Mouse (Mus musculus) adrenal gland, adult 2 months (tissue): ENCODE measurements around the gene Galntl5. TPM values are rescaled to one million over a fixed set of nuclear protein-coding genes. Genes with fewer than 3 reads are reported as not detected.
"Not testable (repeated sequence)": the region's sequence is repeated elsewhere in the genome, so short reads cannot be mapped to it uniquely, and the experiment has no call there.

Source experiments
- DNase-seq: peaks from one replicate; pipeline ENCODE4 v3.0.0; 2021
- polyA plus RNA-seq: library from polyadenylated mRNA; depleted of rRNA; stranded (reverse); fragments of >200 nt; gene quantifications from 2 replicates; pipeline ENCODE4 v1.2.3, GENCODE M21; 2012
- total RNA-seq, 2 experiments: library from RNA; stranded (reverse); gene quantifications; 2 replicates each; pipeline ENCODE4 v1.2.3; 2021

Gene Galntl5
- total and polyA plus RNA-seq, 3 experiments: not detected

DNA sequence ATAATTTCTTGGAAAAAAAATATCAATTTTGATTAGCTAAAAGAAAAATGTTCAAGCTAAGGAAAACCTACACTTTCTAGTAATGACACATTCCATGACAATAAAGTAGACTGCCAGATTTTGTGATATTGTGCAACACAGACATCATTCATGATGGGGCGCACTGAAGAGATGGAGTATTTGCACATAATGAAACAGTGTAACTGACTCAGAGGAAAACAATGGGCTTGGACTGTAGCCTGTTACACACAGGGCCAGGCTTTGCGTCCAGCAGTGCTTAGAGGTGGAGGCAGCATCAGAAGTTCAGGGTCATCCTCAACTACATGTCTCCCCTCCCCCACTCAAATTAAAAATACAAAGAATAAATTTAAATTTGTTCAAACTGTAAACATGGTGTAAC is 9.3 kb downstream of the Galntl5 start:
- peak; percentile 54 for DNase-seq

DNA sequence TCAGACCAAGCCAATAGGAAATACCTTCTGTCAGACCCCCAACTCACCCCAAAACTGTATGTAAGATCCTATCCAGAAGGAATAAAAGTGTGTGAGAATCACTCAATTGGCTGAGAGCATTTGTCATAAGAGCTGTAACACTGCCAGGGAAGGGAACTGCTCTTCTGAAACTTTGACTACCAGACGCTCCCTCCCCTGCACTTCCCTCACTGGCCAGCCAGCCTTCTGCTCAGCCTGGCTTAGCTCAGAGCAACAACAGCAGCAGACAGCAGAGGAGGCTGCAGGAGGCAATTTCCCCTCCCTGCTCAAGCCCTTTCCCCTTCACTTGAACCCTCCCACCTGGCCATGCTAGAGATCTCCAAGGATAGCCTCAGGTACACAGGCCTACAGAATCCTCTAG is 30.6 kb downstream of the Galntl5 start:
- no peak for DNase-seq

- DNase-seq: peak; percentile 30
Observed at GRCm38 (mm10) chr5:25213216-25213615, 32.0 kb downstream of the Galntl5 start.

- no peak for DNase-seq
Observed at GRCm38 (mm10) chr5:25215006-25215405, 33.7 kb downstream of the Galntl5 start.

GRCm38 (mm10) chr5:25221604-25222003 is 40.3 kb downstream of the Galntl5 start, which contains the start of gene Galnt11:
Gene Galnt11, plus strand, starts transcription at chr5:25221904.
- DNase-seq: no peak

- DNase-seq: peak; percentile 92
Observed at GRCm38 (mm10) chr5:25222752-25223702, 41.8 kb downstream of the Galntl5 start, which contains the start of gene E130116L18Rik. Gene E130116L18Rik, minus strand, starts transcription at chr5:25223153.

DNA sequence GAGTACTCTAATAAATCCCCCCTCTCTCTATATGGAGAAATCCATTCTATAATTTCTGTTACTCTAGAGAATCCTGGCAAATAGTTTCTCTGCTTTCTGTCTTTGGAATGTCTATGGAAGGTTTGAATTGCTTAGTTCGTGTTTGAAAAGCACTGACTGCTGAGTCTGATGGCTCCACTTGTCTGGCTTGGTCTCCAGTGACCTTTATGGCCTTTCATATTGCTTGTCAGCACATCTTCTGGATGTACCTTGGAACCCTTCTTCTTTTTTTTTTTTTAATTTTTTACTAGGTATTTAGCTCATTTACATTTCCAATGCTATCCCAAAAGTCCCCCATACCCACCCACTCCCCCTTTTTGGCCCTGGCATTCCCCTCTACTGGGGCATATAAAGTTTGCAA is 43.1 kb downstream of the Galntl5 start:
- not testable (repeated sequence) for DNase-seq

DNA sequence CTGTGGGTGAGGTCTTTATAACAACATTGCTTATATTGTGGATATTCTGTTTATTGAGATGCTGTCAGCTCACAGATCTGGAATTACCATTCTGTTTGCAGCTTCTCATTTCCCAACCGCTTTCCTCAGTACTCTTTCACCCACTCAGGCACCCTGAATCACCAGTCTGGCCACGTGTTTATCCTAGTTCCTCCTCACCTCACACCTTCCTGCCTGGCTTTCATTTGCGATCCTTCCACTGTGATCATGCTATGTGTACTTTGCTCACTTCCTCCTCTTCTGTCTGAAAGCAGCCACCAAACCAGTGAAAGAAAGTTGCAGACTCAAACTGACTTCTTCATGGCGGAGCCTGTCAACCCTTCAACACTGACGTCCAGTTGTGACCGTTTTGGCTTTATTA is 61.8 kb downstream of the Galntl5 start:
- DNase-seq: no peak

DNA sequence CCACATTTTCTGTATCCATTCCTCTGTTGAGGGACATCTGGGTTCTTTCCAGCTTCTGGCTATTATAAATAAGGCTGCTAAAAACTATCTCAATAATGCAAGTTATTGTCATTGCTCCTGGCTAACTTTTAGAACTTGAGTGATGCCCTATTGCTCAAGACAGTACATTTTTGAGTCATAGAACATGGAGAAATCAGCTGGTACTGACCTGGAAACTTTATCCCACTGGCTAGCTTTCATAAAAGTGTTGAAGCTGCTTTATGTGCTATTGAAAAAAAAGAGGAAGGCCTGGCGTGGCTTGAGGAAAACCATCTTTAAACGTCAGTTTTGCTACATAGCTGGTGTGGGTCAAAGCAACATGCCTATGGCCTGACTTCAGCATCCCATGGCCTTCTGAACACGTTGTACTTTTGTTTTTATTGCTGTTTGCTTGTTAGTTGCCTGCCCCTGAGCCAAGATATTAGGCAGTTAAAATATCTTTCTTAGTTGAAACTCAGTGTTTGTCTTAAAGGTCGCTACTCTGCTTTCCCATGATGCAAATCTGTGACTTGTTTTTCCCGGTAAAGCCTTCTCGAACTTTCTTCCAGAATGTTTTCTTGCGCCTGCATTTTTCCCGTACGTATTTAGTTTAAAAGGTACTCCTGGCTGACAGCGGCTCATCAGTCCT is 64.7 kb downstream of the Galntl5 start:
- DNase-seq: peak; percentile 41

DNA sequence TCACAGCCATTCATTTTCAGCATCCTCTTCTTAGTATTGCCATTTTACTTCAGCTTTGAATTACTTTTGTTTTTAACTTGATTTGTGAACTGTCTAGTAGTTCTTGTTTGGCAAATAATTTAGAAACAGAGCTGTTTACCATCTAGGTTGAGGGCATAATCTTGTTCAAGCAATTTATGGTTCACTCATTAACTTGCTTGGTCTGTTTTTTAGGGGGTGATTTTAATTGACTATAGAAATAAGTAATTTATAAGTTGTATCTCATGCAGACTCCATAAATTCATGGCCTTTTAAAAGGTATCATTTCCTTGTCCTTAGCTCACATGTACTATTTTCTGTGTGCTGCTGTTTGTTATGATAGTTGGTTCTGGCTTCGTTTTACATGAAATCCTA is 65.2 kb downstream of the Galntl5 start:
- DNase-seq: no peak

GRCm38 (mm10) chr5:25247036-25247435 is 65.8 kb downstream of the Galntl5 start:
- DNase-seq: no peak

DNA sequence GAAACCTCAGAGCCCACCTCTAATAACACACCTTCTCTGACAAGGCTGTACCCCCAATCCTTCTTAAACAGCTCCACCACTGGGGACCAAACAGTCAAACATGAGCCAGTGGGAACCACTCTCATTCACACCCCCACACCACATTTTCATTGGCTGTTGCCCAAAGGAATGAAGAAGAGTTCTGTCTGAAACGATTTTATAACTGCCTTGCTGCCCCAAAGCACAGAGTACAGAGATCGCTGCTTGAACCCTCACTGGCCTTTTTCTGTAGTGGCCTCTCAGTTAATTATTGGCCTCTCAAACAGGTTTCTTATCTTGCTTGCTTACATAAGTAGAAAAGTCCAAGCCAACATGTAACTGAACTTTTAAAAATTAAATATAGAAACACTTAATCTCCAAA is 71.2 kb downstream of the Galntl5 start:
- DNase-seq: no peak

DNA sequence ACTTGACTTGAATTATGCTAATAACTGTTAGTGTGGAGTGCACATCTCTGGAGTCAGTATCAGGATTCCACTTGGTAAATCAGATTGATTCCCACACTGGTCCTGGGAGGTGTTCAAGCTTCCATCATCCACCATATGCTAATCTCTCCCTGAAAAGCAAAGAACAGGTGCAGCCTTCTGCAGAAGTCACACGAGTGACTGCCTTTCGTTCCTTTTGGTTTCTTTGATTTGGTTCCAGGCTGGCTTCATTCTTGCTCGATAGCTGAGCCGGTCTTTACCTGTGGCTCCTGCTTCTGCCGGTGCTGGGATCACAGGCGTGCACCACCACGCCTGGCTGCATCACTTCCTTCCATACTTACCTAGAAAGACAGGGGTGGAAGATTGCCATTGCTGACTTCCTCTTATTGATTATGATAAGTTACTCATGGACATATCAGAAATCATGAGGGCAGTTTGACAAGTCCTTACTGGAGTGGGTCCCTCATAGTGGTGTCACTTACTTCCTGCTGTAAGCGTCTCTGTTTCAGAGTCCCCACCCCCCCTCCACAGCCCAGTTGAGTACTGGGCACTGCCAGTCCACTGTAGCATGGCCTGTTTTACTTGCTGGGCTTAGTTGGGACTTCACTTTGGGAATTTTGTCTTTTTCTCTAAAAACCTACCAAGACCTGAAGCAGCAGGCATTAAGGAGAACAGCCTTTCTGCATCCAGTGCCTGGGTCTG is 71.7 kb downstream of the Galntl5 start:
- no peak for DNase-seq

- no peak for DNase-seq
Observed at GRCm38 (mm10) chr5:25254491-25254890, 73.2 kb downstream of the Galntl5 start.

DNA sequence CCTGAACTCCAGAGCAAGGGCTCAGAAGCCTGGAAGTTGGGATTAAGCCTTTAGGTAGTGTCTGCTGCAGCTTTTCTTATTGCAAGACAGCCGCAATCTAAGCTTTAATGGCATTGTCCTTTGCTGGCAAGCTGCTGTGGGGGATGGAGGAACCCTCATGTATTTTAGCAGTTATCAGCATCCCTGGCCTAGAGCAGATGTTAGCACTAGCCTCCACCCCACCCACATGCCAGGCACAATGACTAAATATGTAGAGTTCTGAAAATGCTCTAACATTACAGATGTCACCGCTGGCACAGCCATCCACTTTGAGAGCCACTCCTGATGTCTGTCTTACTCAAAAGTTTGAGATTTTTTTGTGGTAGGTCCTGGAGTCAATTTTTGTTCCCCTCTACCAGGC is 75.4 kb downstream of the Galntl5 start:
- DNase-seq: no peak

GRCm38 (mm10) chr5:25261452-25261851 is 80.2 kb downstream of the Galntl5 start:
- DNase-seq: no peak

DNA sequence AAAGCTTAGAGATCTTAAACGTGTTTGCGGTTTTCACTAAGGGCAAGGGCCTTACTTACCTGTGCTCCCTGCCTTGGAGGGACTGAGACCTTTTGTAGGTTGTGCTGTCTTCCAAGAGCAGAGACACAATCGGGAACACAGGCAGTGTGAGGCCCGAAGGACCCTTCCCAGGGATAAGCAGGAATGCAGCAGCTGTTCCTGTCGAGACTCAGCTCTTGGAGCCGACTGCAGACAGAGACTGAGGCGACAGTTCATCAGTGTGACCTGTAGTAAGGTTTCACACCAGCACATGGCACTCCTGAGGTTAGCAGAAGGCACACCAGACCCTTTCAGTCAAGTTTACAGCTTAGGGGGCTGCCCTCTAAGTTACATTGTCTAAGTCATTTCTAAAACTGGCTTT is 81.0 kb downstream of the Galntl5 start:
- DNase-seq: no peak

GRCm38 (mm10) chr5:25268258-25268888 is 87.1 kb downstream of the Galntl5 start:
- no peak for DNase-seq
